Mouse (Mus musculus) macrophage (primary cell): Measurements from ENCODE around the gene Eefsec. TPM values are rescaled to one million over a fixed set of nuclear protein-coding genes. Genes with fewer than 3 reads are reported as not detected.

Experiments used
- H3K27ac ChIP-seq: fragments of 350-480 bp; formaldehyde crosslinking; 2 replicates; pipeline ENCODE4 v1.9.0; 2021
- H3K36me3 ChIP-seq: fragments of 350-480 bp; formaldehyde crosslinking; 2 replicates; pipeline ENCODE4 v1.9.0; 2021; ENCODE audit errors: inconsistent target
- H3K4me3 ChIP-seq: fragments of 350-480 bp; formaldehyde crosslinking; 2 replicates; pipeline ENCODE4 v1.9.0; 2021; ENCODE audit errors: inconsistent target
- H3K79me2 ChIP-seq: fragments of 350-480 bp; formaldehyde crosslinking; 2 replicates; pipeline ENCODE4 v1.9.0; 2021; ENCODE audit errors: inconsistent target
- WGBS: methylation state at CpG from one replicate; pipeline ENCODE4 v1.1.7; 2026; ENCODE audit warnings: inconsistent platforms; ENCODE audit not compliant: missing documents; 5-methylcytosine and 5-hydroxymethylcytosine counted together
- polyA plus RNA-seq: library from polyadenylated mRNA; stranded (reverse); fragments of 250-400 nt; gene quantifications from 3 replicates; pipeline ENCODE4 v1.2.4, GENCODE M21; 2018; ENCODE audit warnings: inconsistent platforms

The Eefsec gene
- polyA plus RNA-seq, 1 experiment from 2014 or later = 10.6 TPM

DNA sequence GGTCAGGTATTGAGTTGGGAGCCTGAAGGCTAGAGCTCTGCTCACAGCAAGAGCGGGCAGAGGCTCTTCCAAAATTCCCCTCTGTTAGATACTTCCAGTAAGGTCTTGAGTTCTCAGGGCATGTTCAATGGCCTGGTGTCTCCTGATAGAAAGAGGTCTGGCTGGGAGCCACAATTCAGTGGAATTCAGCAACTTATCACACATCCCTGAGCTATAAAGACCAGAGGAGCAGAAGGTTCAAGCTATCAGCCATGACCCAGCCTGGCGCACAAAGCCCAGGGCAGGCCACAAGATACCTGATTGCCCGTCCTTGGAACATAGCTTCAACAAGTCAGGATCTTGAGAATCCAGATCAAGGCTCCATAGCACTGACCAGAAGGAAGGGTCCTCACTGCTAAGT lies 105.2 kb downstream of the Eefsec start:
- Histone ChIP-seq H3K36me3 (no peaks in the 10 kb centered on the region), H3K4me3 (no peak overlapping the region), H3K79me2 (no peaks in the 10 kb centered on the region), H3K27ac (no peak overlapping the region)
- 92% methylated on average over 3 of the region's 3 CpGs for WGBS

DNA sequence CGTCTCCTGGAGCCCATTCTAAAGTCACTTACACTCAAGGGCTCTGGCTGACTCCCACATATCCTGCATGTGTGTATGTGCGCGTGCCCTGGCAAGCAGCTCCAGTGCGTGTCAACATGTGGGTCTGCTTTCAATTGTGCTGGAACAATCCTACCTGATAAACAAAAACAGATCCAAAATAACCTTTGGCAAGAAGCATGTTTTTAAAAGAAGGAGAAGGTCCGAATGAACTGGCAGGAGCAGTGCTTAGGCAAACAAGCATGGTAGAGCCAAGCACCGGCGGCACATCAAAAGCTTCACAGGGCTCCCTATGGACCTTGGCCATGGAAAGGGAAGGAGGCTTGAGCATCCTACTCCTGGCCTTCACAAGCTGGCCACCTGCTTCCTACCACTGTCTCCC lies 105.6 kb downstream of the Eefsec start:
- Histone ChIP-seq H3K4me3 (no peak overlapping the region), H3K36me3 (no peaks in the 10 kb centered on the region), H3K27ac (no peak overlapping the region), H3K79me2 (no peaks in the 10 kb centered on the region)
- WGBS = 97% methylated on average over 7 of the region's 7 CpGs

DNA sequence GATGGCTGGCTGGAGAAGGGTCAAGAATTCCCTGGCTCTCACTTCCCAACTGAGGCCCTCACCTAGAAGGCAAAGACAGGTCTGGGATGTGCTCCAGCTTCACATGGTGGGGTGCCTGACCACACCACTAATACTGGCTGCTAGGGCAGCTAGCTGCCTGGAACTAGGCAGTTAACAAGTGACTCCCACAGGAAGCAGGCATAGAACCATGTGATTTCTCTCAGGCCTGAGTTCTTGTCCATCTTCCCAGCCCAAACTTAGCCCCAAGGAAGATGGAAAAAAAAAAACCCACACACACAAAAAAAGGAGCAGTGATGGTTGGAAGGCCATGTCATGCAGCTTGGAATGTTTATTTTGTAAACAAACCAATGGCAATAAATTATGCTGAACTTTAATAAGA lies 117.0 kb downstream of the Eefsec start:
- H3K36me3 ChIP-seq = no peaks in the 10 kb centered on the region
- no peaks in the 10 kb centered on the region for H3K79me2 ChIP-seq
- H3K27ac ChIP-seq = no peak overlapping the region
- no peak overlapping the region for H3K4me3 ChIP-seq

DNA sequence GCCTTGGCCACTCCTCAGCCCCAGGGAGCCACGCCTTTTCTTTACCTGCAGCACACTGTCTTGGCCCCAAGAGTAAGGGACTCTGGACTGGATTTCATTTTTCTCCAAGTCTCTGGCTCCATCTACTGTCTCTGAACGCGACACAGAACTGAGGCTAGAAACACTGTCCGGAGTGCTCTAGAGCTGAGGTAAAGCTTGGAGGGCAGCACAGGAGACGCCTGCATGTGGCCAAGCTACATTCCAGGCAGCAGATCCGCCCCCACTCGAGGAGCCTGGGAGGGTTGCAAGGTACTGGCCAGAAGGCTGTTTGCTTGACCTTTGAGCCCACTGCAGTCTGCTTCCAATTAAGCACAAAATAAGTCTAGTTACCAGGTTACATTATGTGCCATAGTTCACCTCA lies 124.5 kb downstream of the Eefsec start:
- no peak overlapping the region for H3K27ac ChIP-seq
- WGBS = 97% methylated on average over 7 of the region's 7 CpGs
- H3K36me3 ChIP-seq = no peaks in the 10 kb centered on the region
- no peak overlapping the region for H3K4me3 ChIP-seq
- no peaks in the 10 kb centered on the region for H3K79me2 ChIP-seq

DNA sequence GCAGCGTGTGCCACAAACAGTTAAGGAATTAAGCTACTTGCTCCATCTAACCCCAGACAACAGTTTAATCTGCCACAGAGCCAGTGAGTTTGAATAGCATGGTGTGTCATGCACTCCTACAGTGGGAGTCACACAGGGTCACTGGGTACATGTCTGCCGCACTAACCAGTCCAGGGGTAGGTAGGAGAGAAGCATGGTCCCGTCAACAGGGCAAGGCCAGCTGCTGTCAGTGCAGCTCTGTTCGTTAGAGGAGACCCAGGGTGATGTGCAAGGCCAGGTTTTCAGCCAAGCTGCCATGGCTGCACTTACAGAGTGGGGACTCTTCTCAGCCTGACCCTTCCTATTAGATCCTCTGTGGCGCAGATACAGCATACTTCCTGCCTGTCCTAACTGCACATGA lies 125.1 kb downstream of the Eefsec start:
- WGBS = 93% methylated on average over 5 of the region's 5 CpGs
- no peak overlapping the region for H3K27ac ChIP-seq
- no peaks in the 10 kb centered on the region for H3K36me3 ChIP-seq
- no peaks in the 10 kb centered on the region for H3K79me2 ChIP-seq
- H3K4me3 ChIP-seq = no peak overlapping the region

DNA sequence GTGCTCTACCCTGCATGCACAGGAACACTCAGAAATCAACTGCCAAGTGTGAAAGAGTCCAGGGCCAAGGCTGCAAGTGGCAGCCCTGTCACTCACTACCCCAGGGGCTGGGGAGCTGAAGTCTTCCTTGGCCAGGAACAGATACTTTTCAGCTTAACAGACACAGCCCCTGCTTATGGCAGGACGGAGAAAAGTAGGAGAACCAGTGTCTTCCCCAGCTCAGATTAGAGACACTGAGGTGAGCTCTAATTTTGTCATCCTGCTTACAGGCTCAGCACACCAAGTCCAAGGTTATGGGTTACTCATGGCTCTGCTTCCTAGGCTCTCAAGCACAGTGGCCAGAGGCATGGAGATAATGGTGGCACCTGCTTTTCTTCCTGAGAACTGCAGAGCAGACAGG lies 126.6 kb downstream of the Eefsec start:
- H3K4me3 ChIP-seq = no peak overlapping the region
- H3K36me3 ChIP-seq = no peaks in the 10 kb centered on the region
- H3K79me2 ChIP-seq = no peaks in the 10 kb centered on the region
- 100% methylated on average over 1 of the region's 1 CpGs for WGBS
- no peak overlapping the region for H3K27ac ChIP-seq

DNA sequence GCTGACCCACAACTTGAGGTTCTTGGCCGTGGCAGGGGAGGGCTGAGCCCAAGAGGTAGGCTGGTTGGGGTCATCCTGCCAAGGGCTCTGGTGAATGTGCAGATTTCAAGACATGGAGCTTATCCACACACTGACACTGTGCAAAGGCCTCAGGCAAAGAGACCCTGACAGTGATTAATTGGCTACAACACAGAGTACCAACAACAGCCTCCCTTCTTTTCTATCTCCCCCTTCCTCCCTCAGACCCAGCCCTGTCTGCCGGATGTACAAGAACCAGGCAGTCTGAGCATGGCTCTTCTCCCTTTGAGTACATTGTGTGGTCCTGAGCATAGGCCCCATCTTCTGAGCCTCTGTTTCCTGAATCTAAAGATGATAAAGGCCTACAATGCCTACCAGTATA lies 131.0 kb downstream of the Eefsec start:
- Histone ChIP-seq H3K36me3 (no peaks in the 10 kb centered on the region), H3K79me2 (no peaks in the 10 kb centered on the region), H3K4me3 (no peak overlapping the region), H3K27ac (no peak overlapping the region)
- 96% methylated on average over 2 of the region's 2 CpGs for WGBS

DNA sequence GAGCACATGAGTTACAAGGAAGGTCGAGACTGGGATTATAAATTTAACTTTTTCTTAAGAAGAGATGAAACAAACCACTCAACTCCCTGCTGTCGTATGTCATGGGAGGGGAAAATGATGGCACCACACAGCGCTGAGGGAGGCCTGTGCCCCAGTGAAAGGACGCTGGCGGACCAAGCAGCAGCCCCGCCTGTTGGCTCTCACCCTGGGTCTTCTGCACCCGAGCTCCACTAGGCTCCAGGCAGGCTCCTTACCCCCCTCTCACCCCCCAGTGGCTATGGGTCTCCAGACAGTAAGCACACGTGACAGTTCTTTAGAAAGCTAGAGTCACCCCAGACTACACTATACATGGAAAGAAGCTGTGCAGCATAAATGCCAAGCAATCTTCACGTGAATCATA lies 132.4 kb downstream of the Eefsec start:
- H3K79me2 ChIP-seq = no peaks in the 10 kb centered on the region
- no peaks in the 10 kb centered on the region for H3K36me3 ChIP-seq
- 95% methylated on average over 9 of the region's 9 CpGs for WGBS
- no peak overlapping the region for H3K4me3 ChIP-seq
- H3K27ac ChIP-seq = no peak overlapping the region

DNA sequence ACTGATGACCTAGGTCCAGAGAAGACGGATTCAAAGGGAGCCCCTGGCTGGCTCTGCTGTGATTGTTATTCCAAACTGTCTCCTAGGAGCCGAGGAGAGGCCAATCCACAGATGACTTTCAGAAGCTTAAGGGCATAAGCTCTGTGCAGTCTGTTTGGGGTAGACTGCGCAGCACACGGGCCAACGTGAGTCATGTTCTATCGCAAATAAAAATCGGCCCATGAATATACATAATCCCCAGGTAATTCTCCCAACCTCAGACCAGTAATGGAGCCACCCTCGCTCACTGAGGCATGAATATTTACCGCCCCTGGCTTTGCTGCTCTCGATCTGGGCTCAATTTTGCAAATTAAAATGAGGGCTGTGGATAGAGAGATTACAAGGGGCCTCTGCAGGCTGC lies 134.7 kb downstream of the Eefsec start:
- WGBS = 97% methylated on average over 10 of the region's 10 CpGs
- no peaks in the 10 kb centered on the region for H3K36me3 ChIP-seq
- no peak overlapping the region for H3K4me3 ChIP-seq
- H3K27ac ChIP-seq = no peak overlapping the region
- H3K79me2 ChIP-seq = no peaks in the 10 kb centered on the region

DNA sequence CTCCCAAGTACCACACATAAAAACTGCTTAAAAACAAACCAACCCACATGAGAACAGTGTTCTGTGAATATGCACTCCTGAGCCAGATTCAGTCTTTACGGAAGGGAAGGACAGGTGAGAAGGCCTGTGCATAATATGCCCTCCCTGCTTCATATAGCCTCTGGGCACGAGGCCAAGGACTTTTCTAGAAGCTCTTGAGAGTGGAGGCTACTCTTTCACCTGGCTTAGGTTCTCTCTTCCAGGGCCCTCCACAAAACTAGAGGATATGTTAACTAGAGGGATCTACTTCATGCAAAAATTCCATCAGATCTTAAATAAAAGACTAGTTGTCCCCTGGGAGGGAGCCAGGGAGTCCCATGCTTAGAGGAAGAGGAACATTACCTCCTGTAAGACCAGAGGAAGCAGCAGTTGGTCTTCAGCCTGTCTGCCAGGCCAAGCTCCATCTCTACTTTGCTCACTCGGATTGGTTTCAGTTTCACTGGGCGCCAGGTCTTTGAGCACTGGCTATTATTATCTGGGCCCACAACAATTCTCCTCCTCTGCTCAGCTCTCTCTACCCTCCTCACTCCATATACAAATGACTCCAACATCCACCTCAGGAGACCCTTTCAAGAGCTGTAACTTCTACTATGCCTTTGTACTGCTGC lies 140.1 kb downstream of the Eefsec start:
- H3K4me3 ChIP-seq = no peak overlapping the region
- H3K36me3 ChIP-seq = no peaks in the 10 kb centered on the region
- peak overlapping the region; percentile 42 for H3K27ac ChIP-seq
- 46% methylated on average over 4 of the region's 4 CpGs for WGBS
- H3K79me2 ChIP-seq = no peaks in the 10 kb centered on the region

DNA sequence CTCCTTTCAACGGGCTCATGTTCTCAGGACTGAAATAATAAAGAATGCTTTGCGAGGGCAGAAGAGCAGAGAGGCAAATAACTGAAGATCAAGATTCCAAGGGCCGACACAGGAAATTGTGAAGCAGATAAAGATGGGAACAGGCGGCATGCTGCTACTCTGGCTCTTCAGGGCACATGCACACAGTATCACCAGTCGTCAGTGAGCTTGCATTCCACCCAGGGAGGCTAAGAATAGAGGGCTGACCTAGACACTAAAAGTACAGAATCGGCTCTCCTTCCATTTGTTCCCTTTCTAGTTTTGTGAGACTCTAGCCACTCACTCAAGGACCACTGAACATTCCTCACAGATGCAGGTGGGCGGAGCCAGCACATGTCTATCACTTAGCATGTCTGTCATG lies 145.1 kb downstream of the Eefsec start:
- WGBS = 93% methylated on average over 7 of the region's 7 CpGs
- H3K4me3 ChIP-seq = no peak overlapping the region
- no peaks in the 10 kb centered on the region for H3K79me2 ChIP-seq
- H3K36me3 ChIP-seq = no peaks in the 10 kb centered on the region
- no peak overlapping the region for H3K27ac ChIP-seq

DNA sequence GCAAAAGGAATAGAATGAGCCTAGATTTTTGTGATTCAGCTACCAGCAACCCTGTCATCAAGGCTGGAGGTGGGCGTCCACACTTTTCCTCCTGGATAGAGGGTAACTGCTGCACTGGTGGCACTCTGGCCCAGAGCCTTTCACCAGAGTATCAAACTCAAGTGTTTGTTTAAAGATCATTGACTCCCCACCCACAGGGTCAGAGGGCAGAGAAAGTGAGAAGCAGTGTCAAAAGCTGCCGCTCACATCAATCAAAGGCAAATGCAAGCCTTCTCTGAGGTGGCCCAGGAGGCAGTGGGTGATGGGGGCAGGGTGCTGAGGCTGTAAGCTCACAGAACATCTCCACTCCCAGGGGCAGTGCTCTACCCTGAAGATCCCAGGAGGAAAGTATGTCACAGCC lies 146.8 kb downstream of the Eefsec start:
- Histone ChIP-seq H3K4me3 (no peak overlapping the region), H3K27ac (no peak overlapping the region), H3K36me3 (no peaks in the 10 kb centered on the region), H3K79me2 (no peaks in the 10 kb centered on the region)
- 92% methylated on average over 2 of the region's 2 CpGs for WGBS

DNA sequence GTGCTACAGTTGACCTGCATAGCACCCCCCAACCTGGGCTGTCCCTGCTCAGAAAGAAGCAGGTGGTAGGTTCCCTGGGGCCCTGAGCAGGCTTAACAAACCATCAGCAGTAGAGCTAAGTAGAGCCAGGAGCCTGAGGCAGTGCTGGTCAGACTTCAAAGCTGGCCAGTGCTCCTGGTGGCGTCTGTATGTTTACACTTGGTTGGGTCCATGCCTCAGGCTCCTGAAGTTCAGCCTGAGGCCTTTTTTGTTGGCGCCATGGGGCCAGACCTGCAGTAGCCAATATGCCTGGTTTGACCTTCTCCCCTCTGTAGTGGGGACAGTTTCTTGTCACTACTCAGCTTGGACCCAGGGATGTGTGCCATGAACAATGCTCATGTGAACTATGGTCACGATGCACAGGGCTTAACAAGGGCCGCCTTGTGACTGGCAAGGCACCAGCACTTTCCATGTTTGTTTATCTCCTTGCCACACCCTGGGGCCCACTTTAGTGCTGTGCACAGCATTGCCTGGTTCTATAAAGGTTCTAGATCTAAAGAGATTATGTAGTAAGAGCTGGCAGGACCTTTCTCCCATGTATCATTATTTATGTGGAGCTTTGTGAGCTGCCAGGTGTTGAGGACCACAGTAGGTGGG lies 153.9 kb downstream of the Eefsec start:
- no peak overlapping the region for H3K27ac ChIP-seq
- no peak overlapping the region for H3K4me3 ChIP-seq
- 100% methylated on average over 4 of the region's 4 CpGs for WGBS
- no peaks in the 10 kb centered on the region for H3K79me2 ChIP-seq
- H3K36me3 ChIP-seq = no peaks in the 10 kb centered on the region

DNA sequence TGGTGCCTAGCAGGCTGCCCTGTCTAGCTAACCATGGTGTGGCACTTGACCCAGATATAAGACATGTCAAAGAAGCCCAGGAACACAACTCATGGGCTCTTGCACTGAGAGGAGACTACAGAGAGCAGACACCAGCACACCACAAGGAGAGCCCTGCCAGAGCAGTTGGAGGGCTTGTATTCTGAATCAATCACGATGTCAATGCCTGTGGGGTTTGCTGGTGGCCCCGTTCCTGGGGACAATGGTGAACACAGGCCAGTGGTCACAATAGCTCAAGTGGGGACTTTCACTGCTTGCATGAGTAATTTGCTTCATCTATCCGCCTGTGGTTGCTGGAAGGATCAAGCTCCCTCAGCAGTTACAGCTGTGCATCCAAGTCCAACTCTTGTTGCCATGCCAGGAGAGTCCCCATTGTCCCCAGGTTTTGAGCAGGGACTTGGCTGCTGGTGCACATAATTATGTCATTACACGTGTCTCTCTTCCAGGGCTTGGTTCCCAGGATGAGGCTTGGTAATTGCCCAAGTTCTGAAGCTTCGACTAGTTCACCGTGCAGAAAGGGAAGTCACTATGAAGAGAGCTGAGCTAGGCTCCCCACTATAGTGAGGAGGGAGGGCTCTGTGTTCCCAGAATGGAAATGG lies 156.1 kb downstream of the Eefsec start:
- 60% methylated on average over 6 of the region's 6 CpGs for WGBS

DNA sequence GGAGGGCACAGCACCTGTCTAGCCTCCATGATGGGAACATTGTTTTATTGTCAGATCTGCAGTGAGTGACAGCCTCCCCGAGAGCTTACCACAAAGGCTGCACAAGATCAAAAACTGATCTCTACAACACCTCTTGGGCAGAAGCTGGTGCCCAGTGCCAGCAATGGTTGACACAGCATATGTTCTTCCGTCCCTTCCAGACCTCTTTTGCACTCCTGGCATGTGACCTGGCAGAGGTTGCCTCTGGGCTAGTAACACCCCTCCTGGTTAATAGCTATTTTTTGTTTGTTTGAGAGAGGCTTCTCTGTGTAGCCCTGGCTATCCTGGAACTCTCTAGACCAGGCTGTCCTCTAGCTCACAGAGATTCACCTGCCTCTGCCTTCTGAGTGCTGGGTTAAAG lies 168.2 kb downstream of the Eefsec start:
- Histone ChIP-seq H3K27ac (no peak overlapping the region), H3K79me2 (no peaks in the 10 kb centered on the region), H3K36me3 (no peaks in the 10 kb centered on the region), H3K4me3 (no peak overlapping the region)
- WGBS = 100% methylated on average over 2 of the region's 2 CpGs

More for the DNA sequence above, 156.1 kb downstream of the Eefsec start:
- no peaks in the 10 kb centered on the region for H3K36me3 ChIP-seq
- no peaks in the 10 kb centered on the region for H3K79me2 ChIP-seq
- no peak overlapping the region for H3K4me3 ChIP-seq
- no peak overlapping the region for H3K27ac ChIP-seq
